Mouse (Mus musculus): ENCODE data around the gene Cdh11. TPM values are rescaled to one million over a fixed set of nuclear protein-coding genes. Genes with fewer than 3 reads are reported as not detected.

The Cdh11 gene
- polyA plus RNA-seq (2014; fragmentation: Illumina TruSeq; extraction: RNeasy Lipid Tissue Mini Kit (QIAGEN cat#74804); ENCODE audit: low read depth, low replicate concordance), result 0.26 TPM

GRCm38 (mm10) chr8:102785592-102786416 is at the start of gene Cdh11:
TSS of gene Cdh11 (minus strand) at chr8:102785642.

